ENCODE assay signal across 8 mouse cellular contexts in genomic region chrX:99216633-99217459, GRCm38 (mm10).
DNase-seq lines count a peak whose midpoint lies in the region; ATAC-seq and TF ChIP-seq lines count a peak whose summit lies in the region.

No protein-coding gene starts in this region.

- H3K4me1 ChIP-seq in E14TG2a.4 (replicated peaks; ENCODE audit: low read depth, low read length): no peaks in the 10 kb centered on the region; the same call in 1 of the 2 replicates
- peaks cover 74% of the 10 kb centered on the region for H3K4me1 ChIP-seq in forebrain, embryonic 12.5 days

- peak; percentile 33 for DNase-seq in heart, postnatal 25 days (ENCODE audit: low spot score)
- DNase-seq in left cerebral cortex, adult 2 months (ENCODE audit: extremely low spot score in 1 of 2, low spot score in 2 of 2): peak; percentile 31 to 38
- peak; percentile 45 for DNase-seq in lung, postnatal 36 days
- peak; percentile 23 for DNase-seq in right cerebral cortex, postnatal 25 days
- no peak for DNase-seq in thymus, postnatal 14 days

- H3K9me3 ChIP-seq in E14TG2a.4 (ENCODE audit: low read length): no peaks in the 10 kb centered on the region
- H3K9me3 ChIP-seq in forebrain, embryonic 12.5 days: no peaks in the 10 kb centered on the region

- intact Hi-C loops in heart, postnatal 25 days (cut with DNase I): loop anchor here (2.0 kb wide), 2 partner anchors 16 to 80 kb away; partner anchors contain the start of gene Efnb1
- intact Hi-C loops in left cerebral cortex, adult 2 months (cut with DNase I): no loop called here

- H3K36me3 ChIP-seq in E14TG2a.4 (ENCODE audit: insufficient read depth, low read length): no peaks in the 10 kb centered on the region
- no peaks in the 10 kb centered on the region for H3K36me3 ChIP-seq in forebrain, embryonic 12.5 days (replicated peaks)

- H3K27me3 ChIP-seq in E14TG2a.4 (ENCODE audit: insufficient read depth, low read length): peaks cover 65% of the 10 kb centered on the region
- H3K27me3 ChIP-seq in forebrain, embryonic 12.5 days: peaks cover 90% of the 10 kb centered on the region

- peak overlapping the region; percentile 61 for H3K4me3 ChIP-seq in E14TG2a.4 (replicated peaks; ENCODE audit: low read length)
- H3K4me3 ChIP-seq in forebrain, embryonic 12.5 days (replicated peaks): peak overlapping the region; percentile 31
- peak overlapping the region; percentile 45 for H3K4me3 ChIP-seq in left cerebral cortex, adult 2 months

- 13% methylated on average over 58 of the region's 60 CpGs for WGBS in forebrain, embryonic 12.5 days

- ATAC-seq in cerebellum, adult (ENCODE audit: insufficient number of reproducible peaks, low FRiP score, low TSS enrichment): peak; percentile 67
- peak; percentile 59 for ATAC-seq in forebrain, embryonic 12.5 days (ENCODE audit: low FRiP score)

- peak overlapping the region; percentile 51 for H3K4me2 ChIP-seq in forebrain, embryonic 12.5 days

- no peak for TF ChIP-seq CTCF in E14TG2a.4 (conservative IDR thresholded peaks at IDR 0.05; ENCODE audit: low read length)
- TF ChIP-seq CTCF in left cerebral cortex, adult 2 months (IDR thresholded peaks at IDR 0.05): no peak

- peak overlapping the region; percentile 75 for H3K27ac ChIP-seq in forebrain, embryonic 12.5 days
- no peak overlapping the region; the same call in 1 of the 2 replicates for H3K27ac ChIP-seq in left cerebral cortex, adult 2 months

- peak overlapping the region; percentile 61 for H3K9ac ChIP-seq in forebrain, embryonic 12.5 days
